Mouse (Mus musculus): Measurements from ENCODE around the gene Vps45. TPM values are rescaled to one million over a fixed set of nuclear protein-coding genes. Genes with fewer than 3 reads are reported as not detected.

Vps45 gene
- polyA plus RNA-seq, 1 experiment from 2014 or later = 24.7 TPM

GRCm38 (mm10) chr3:96065754-96066375 is 7.6 kb upstream of the Vps45 start:
- Histone ChIP-seq H3K27ac (ENCODE audit: low read depth, low read length) (no peak overlapping the region), H3K9ac (ENCODE audit: low read length) (no peak overlapping the region), H3K36me3 (ENCODE audit: control insufficient read depth, insufficient read depth, low read length) (no peaks in the 10 kb centered on the region), H3K27me3 (ENCODE audit: control insufficient read depth, insufficient read depth, low read length) (no peaks in the 10 kb centered on the region), H3K4me3 (ENCODE audit: low read depth, low read length) (no peak overlapping the region), H3K4me2 (no peak overlapping the region), H3K9me3 (ENCODE audit: control insufficient read depth, low read length) (no peaks in the 10 kb centered on the region), H3K4me1 (ENCODE audit: control insufficient read depth, insufficient read depth, low read length) (no peaks in the 10 kb centered on the region)
- DNase-seq (ENCODE audit: low spot score, missing footprints) = peak; percentile 90
- 44% methylated on average over 20 of the region's 20 CpGs for WGBS
- no peak for ATAC-seq (ENCODE audit: low FRiP score)

GRCm38 (mm10) chr3:96065147-96065546 is 6.9 kb upstream of the Vps45 start:
- Histone ChIP-seq H3K27ac (ENCODE audit: low read depth, low read length) (no peak overlapping the region), H3K9ac (ENCODE audit: low read length) (no peak overlapping the region), H3K27me3 (ENCODE audit: control insufficient read depth, insufficient read depth, low read length) (no peaks in the 10 kb centered on the region), H3K4me1 (ENCODE audit: control insufficient read depth, insufficient read depth, low read length) (no peaks in the 10 kb centered on the region), H3K9me3 (ENCODE audit: control insufficient read depth, low read length) (no peaks in the 10 kb centered on the region), H3K36me3 (ENCODE audit: control insufficient read depth, insufficient read depth, low read length) (no peaks in the 10 kb centered on the region), H3K4me3 (ENCODE audit: low read depth, low read length) (no peak overlapping the region), H3K4me2 (no peak overlapping the region)
- ATAC-seq (ENCODE audit: low FRiP score) = no peak
- no peak for DNase-seq (ENCODE audit: low spot score, missing footprints)
- WGBS = 44% methylated on average over 4 of the region's 4 CpGs

GRCm38 (mm10) chr3:96064217-96064616 is 6.0 kb upstream of the Vps45 start:
- DNase-seq (ENCODE audit: low spot score, missing footprints) (no peak), ATAC-seq (ENCODE audit: low FRiP score) (no peak)
- Histone ChIP-seq H3K9ac (ENCODE audit: low read length) (no peak overlapping the region), H3K27me3 (ENCODE audit: control insufficient read depth, insufficient read depth, low read length) (no peaks in the 10 kb centered on the region), H3K4me1 (ENCODE audit: control insufficient read depth, insufficient read depth, low read length) (no peaks in the 10 kb centered on the region), H3K4me3 (ENCODE audit: low read depth, low read length) (no peak overlapping the region), H3K36me3 (ENCODE audit: control insufficient read depth, insufficient read depth, low read length) (no peaks in the 10 kb centered on the region), H3K9me3 (ENCODE audit: control insufficient read depth, low read length) (no peaks in the 10 kb centered on the region), H3K27ac (ENCODE audit: low read depth, low read length) (no peak overlapping the region), H3K4me2 (no peak overlapping the region)
- WGBS = 90% methylated on average over 3 of the region's 3 CpGs

- WGBS = 73% methylated on average over 2 of the region's 2 CpGs
Observed at GRCm38 (mm10) chr3:96063299-96063698, 5.0 kb upstream of the Vps45 start.

GRCm38 (mm10) chr3:96060146-96060545 is 1.9 kb upstream of the Vps45 start:
- no peak overlapping the region for H3K9ac ChIP-seq (ENCODE audit: low read length)
- no peak overlapping the region for H3K27ac ChIP-seq (ENCODE audit: low read depth, low read length)
- H3K9me3 ChIP-seq (ENCODE audit: control insufficient read depth, low read length) = no peaks in the 10 kb centered on the region
- no peaks in the 10 kb centered on the region for H3K27me3 ChIP-seq (ENCODE audit: control insufficient read depth, insufficient read depth, low read length)
- no peak overlapping the region for H3K4me2 ChIP-seq
- no peak overlapping the region for H3K4me3 ChIP-seq (ENCODE audit: low read depth, low read length)
- 89% methylated on average over 1 of the region's 1 CpGs for WGBS
- DNase-seq (ENCODE audit: low spot score, missing footprints) (no peak), ATAC-seq (ENCODE audit: low FRiP score) (no peak)
- no peaks in the 10 kb centered on the region for H3K36me3 ChIP-seq (ENCODE audit: control insufficient read depth, insufficient read depth, low read length)
- H3K4me1 ChIP-seq (ENCODE audit: control insufficient read depth, insufficient read depth, low read length) = peaks cover 3% of the 10 kb centered on the region; the same call in 1 of the 2 replicates

More at GRCm38 (mm10) chr3:96063299-96063698, 5.0 kb upstream of the Vps45 start:
- H3K4me3 ChIP-seq (ENCODE audit: low read depth, low read length) = no peak overlapping the region
- no peak overlapping the region for H3K9ac ChIP-seq (ENCODE audit: low read length)
- no peaks in the 10 kb centered on the region for H3K27me3 ChIP-seq (ENCODE audit: control insufficient read depth, insufficient read depth, low read length)
- H3K4me1 ChIP-seq (ENCODE audit: control insufficient read depth, insufficient read depth, low read length) = no peaks in the 10 kb centered on the region; the same call in 1 of the 2 replicates
- no peaks in the 10 kb centered on the region for H3K9me3 ChIP-seq (ENCODE audit: control insufficient read depth, low read length)
- DNase-seq (ENCODE audit: low spot score, missing footprints) (no peak), ATAC-seq (ENCODE audit: low FRiP score) (no peak)
- no peak overlapping the region for H3K4me2 ChIP-seq
- H3K36me3 ChIP-seq (ENCODE audit: control insufficient read depth, insufficient read depth, low read length) = no peaks in the 10 kb centered on the region
- no peak overlapping the region for H3K27ac ChIP-seq (ENCODE audit: low read depth, low read length)

GRCm38 (mm10) chr3:96057747-96058204 is 490 bp downstream of the Vps45 start:
- ATAC-seq (ENCODE audit: low FRiP score) (peak; percentile 95), DNase-seq (ENCODE audit: low spot score, missing footprints) (peak; percentile 98)
- Histone ChIP-seq H3K4me3 (ENCODE audit: low read depth, low read length) (peak overlapping the region; percentile 53), H3K4me1 (ENCODE audit: control insufficient read depth, insufficient read depth, low read length) (peaks cover 3% of the 10 kb centered on the region; the same call in 1 of the 2 replicates), H3K36me3 (ENCODE audit: control insufficient read depth, insufficient read depth, low read length) (no peaks in the 10 kb centered on the region), H3K27ac (ENCODE audit: low read depth, low read length) (peak overlapping the region; percentile 85), H3K9me3 (ENCODE audit: control insufficient read depth, low read length) (no peaks in the 10 kb centered on the region), H3K4me2 (peak overlapping the region; percentile 84), H3K9ac (ENCODE audit: low read length) (peak overlapping the region; percentile 68), H3K27me3 (ENCODE audit: control insufficient read depth, insufficient read depth, low read length) (no peaks in the 10 kb centered on the region)
- WGBS = under 1% methylated on average over 26 of the region's 26 CpGs

- H3K4me3 ChIP-seq (ENCODE audit: low read depth, low read length) = no peak overlapping the region
- H3K36me3 ChIP-seq (ENCODE audit: control insufficient read depth, insufficient read depth, low read length) = no peaks in the 10 kb centered on the region
- ATAC-seq (ENCODE audit: low FRiP score) (no peak), DNase-seq (ENCODE audit: low spot score, missing footprints) (no peak)
- no peak overlapping the region for H3K27ac ChIP-seq (ENCODE audit: low read depth, low read length)
- peaks cover 3% of the 10 kb centered on the region; the same call in 1 of the 2 replicates for H3K4me1 ChIP-seq (ENCODE audit: control insufficient read depth, insufficient read depth, low read length)
- no peak overlapping the region for H3K4me2 ChIP-seq
- H3K27me3 ChIP-seq (ENCODE audit: control insufficient read depth, insufficient read depth, low read length) = no peaks in the 10 kb centered on the region
- no peaks in the 10 kb centered on the region for H3K9me3 ChIP-seq (ENCODE audit: control insufficient read depth, low read length)
- H3K9ac ChIP-seq (ENCODE audit: low read length) = no peak overlapping the region
- 89% methylated on average over 4 of the region's 4 CpGs for WGBS
Observed at GRCm38 (mm10) chr3:96056031-96056430, 2.2 kb downstream of the Vps45 start.

GRCm38 (mm10) chr3:96055294-96055693 is 3.0 kb downstream of the Vps45 start:
- ATAC-seq (ENCODE audit: low FRiP score) = no peak
- Histone ChIP-seq H3K9ac (ENCODE audit: low read length) (no peak overlapping the region), H3K27ac (ENCODE audit: low read depth, low read length) (no peak overlapping the region), H3K36me3 (ENCODE audit: control insufficient read depth, insufficient read depth, low read length) (no peaks in the 10 kb centered on the region), H3K4me3 (ENCODE audit: low read depth, low read length) (no peak overlapping the region), H3K4me2 (no peak overlapping the region), H3K27me3 (ENCODE audit: control insufficient read depth, insufficient read depth, low read length) (no peaks in the 10 kb centered on the region), H3K9me3 (ENCODE audit: control insufficient read depth, low read length) (no peaks in the 10 kb centered on the region), H3K4me1 (ENCODE audit: control insufficient read depth, insufficient read depth, low read length) (peaks cover 3% of the 10 kb centered on the region; the same call in 1 of the 2 replicates)
- 86% methylated on average over 6 of the region's 6 CpGs for WGBS
- DNase-seq (ENCODE audit: low spot score, missing footprints) = no peak

GRCm38 (mm10) chr3:96051839-96052238 is 6.4 kb downstream of the Vps45 start:
- WGBS = 54% methylated on average over 2 of the region's 2 CpGs
- Histone ChIP-seq H3K4me2 (no peak overlapping the region), H3K27ac (ENCODE audit: low read depth, low read length) (no peak overlapping the region), H3K27me3 (ENCODE audit: control insufficient read depth, insufficient read depth, low read length) (no peaks in the 10 kb centered on the region), H3K4me3 (ENCODE audit: low read depth, low read length) (no peak overlapping the region), H3K9ac (ENCODE audit: low read length) (no peak overlapping the region), H3K4me1 (ENCODE audit: control insufficient read depth, insufficient read depth, low read length) (no peaks in the 10 kb centered on the region), H3K36me3 (ENCODE audit: control insufficient read depth, insufficient read depth, low read length) (no peaks in the 10 kb centered on the region), H3K9me3 (ENCODE audit: control insufficient read depth, low read length) (no peaks in the 10 kb centered on the region)
- DNase-seq (ENCODE audit: low spot score, missing footprints) = peak; percentile 90
- no peak for ATAC-seq (ENCODE audit: low FRiP score)

Measured in midbrain, embryonic 11.5 days (tissue).